Mouse (Mus musculus) liver, adult 2 months (tissue): ENCODE results near the gene Slc25a22. TPM values are rescaled to one million over a fixed set of nuclear protein-coding genes. Genes with fewer than 3 reads are reported as not detected.
A peak's percentile ranks its signal among the peaks of the same experiment; 100 is the strongest.

Experiments used
- DNase-seq: peaks from one replicate; pipeline ENCODE4 v3.0.0-alpha.2; 2011; ENCODE audit warnings: low read depth, low spot score; ENCODE audit errors: extremely low read depth
- H3K27ac ChIP-seq: fragments of 200-500 bp; replicated peaks from 2 replicates; pipeline ENCODE4 v1.5.1; 2012; ENCODE audit warnings: low read depth, mild to moderate bottlenecking, control low read depth, inconsistent platforms, low read length; ENCODE audit not compliant: insufficient read depth
- H3K27me3 ChIP-seq: fragments of 200-500 bp; 2 replicates; pipeline ENCODE4 v1.6.1; 2012; ENCODE audit warnings: mild to moderate bottlenecking, moderate library complexity, low read length, inconsistent platforms; ENCODE audit not compliant: control insufficient read depth, insufficient read depth
- H3K36me3 ChIP-seq: fragments of 200-500 bp; 2 replicates; pipeline ENCODE4 v1.6.1; 2012; ENCODE audit warnings: low read length, inconsistent platforms; ENCODE audit not compliant: control insufficient read depth, insufficient read depth
- H3K4me1 ChIP-seq: fragments of 200-500 bp; 2 replicates; pipeline ENCODE4 v1.6.1; 2011; ENCODE audit warnings: low read length; ENCODE audit not compliant: control insufficient read depth, insufficient read depth
- H3K4me3 ChIP-seq: fragments of 200-500 bp; 2 replicates; pipeline ENCODE4 v1.5.1; 2011; ENCODE audit warnings: low read depth, mild to moderate bottlenecking, control low read depth, low read length, moderate library complexity; ENCODE audit not compliant: insufficient read depth
- H3K79me2 ChIP-seq: fragments of 200-500 bp; 2 replicates; pipeline ENCODE4 v1.6.1; 2012; ENCODE audit warnings: inconsistent platforms, mild to moderate bottlenecking, low read length, moderate library complexity; ENCODE audit not compliant: control insufficient read depth, insufficient read depth
- H3K9ac ChIP-seq: fragments of 200-500 bp; 2 replicates; pipeline ENCODE4 v1.6.1; 2012; ENCODE audit warnings: low read depth, mild to moderate bottlenecking, control low read depth, inconsistent platforms, low read length
- CTCF ChIP-seq: fragments of 200-500 bp; IDR thresholded peaks from 2 replicates; pipeline ENCODE4 v1.5.1; 2011; ENCODE audit warnings: low read depth, low read length, control low read depth
- POLR2A ChIP-seq: fragments of 200-500 bp; IDR thresholded peaks from 2 replicates; pipeline ENCODE4 v1.6.1; 2011; ENCODE audit warnings: low read length, control low read depth; ENCODE audit not compliant: insufficient read depth; ENCODE audit errors: extremely low read depth
- WGBS: fragments of 180-500 bp; shearing (Covaris S2); methylation state at CpG from one replicate; pipeline ENCODE4 v1.1.7; 2018; 5-methylcytosine and 5-hydroxymethylcytosine counted together
- polyA plus RNA-seq: library from polyadenylated mRNA; depleted of rRNA; stranded (reverse); fragments of >200 nt; gene quantifications from 2 replicates; pipeline ENCODE4 v1.2.3, GENCODE M21; 2012
- total RNA-seq: library from RNA; depleted of rRNA; stranded (reverse); fragments of >200 nt; gene quantifications from 2 replicates; pipeline ENCODE4 v1.2.3, GENCODE M21; 2014

The Slc25a22 gene
- total and polyA plus RNA-seq, 2 experiments = 26.1 to 345 TPM

DNA sequence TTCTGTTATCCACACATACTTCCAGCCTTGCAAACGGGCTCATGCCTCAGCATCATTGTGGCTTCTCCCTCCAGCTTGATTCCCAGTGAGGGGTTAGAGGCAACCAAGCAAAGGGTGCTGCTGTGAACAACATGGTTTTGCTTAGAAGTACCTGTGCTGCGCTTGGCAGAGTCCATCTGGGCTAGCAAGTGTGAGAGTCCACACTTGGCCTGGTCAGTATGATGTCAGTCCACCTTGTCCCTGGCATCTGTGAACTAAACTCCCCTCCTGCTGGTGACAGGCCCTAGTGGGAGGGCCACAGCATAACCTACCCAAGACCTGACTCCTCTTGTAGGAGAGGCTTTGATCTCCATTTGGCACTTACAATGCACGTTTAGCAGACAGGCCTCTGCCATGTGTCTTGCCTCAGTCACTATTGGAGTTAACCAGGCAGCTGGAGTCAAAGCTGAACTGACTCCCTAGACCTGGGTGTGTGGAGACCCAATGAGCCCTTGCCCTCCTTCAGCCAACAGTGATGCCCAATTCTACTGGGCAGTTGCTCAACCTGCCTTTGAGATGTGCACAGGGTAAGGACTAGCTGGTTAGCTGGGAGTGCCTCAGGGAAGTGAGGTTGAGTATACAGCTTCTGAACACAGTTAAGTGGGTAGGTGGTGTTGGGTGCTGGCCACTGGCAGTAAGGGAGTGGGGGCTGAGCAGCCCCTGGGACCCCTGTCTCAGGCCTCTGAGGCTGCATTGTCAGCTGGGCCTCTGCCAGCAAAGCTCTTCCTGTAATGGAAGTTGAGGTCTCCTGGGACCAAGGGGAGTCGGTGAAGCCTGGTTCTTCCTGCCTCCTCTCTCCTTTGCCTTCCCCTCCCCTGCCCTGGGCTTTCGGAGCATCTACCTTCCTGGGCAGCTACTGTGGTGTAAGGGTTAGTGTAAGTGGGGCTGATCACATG, 46.8 kb upstream of the Slc25a22 start:
- H3K27ac ChIP-seq = no peak overlapping the region
- no peak for DNase-seq
- TF ChIP-seq POLR2A (no peak), CTCF (no peak)
- H3K36me3 ChIP-seq = peaks cover 10% of the 10 kb centered on the region
- H3K4me3 ChIP-seq = no peak overlapping the region
- H3K9ac ChIP-seq = no peak overlapping the region
- peaks cover 18% of the 10 kb centered on the region for H3K79me2 ChIP-seq
- no peaks in the 10 kb centered on the region for H3K27me3 ChIP-seq
- peaks cover 10% of the 10 kb centered on the region for H3K4me1 ChIP-seq
- WGBS = 88% methylated on average over 5 of the region's 5 CpGs

DNA sequence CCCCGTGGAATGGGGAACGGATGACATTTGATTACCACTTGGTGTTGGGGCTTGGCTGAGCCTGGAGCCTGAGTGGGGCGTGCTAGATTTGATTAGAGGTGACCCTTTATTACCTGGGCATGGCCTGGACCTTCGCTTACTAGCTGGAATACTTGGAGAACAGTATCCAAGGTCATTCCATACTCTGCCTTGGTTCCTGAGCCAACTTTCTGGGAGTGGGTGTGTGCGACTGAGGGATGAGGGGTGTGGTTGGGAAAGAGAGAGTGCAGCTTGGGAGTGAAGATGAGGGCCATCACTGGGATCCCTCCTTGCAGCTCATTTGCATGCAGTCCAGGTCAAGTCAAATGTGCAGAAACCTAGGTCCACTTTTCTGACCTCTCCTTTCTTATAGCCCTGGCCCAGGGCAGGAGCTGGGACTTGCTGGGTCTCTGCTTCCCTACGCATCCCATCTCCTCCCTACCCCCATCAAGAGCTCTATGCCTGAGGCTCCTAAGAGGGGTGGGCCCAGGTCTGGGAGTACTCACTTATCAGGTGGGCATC, 45.5 kb upstream of the Slc25a22 start:
- Histone ChIP-seq H3K79me2 (peaks cover 19% of the 10 kb centered on the region), H3K9ac (no peak overlapping the region), H3K36me3 (peaks cover 10% of the 10 kb centered on the region), H3K27ac (no peak overlapping the region), H3K4me3 (no peak overlapping the region), H3K4me1 (peaks cover 10% of the 10 kb centered on the region), H3K27me3 (no peaks in the 10 kb centered on the region)
- no peak for DNase-seq
- TF ChIP-seq CTCF (no peak), POLR2A (no peak)
- WGBS = 81% methylated on average over 6 of the region's 6 CpGs

GRCm38 (mm10) chr7:141482531-141483024, 44.9 kb upstream of the Slc25a22 start:
- H3K27me3 ChIP-seq = no peaks in the 10 kb centered on the region
- no peak overlapping the region for H3K9ac ChIP-seq
- H3K4me3 ChIP-seq = no peak overlapping the region
- peaks cover 25% of the 10 kb centered on the region for H3K79me2 ChIP-seq
- no peak for TF ChIP-seq CTCF
- TF ChIP-seq POLR2A = no peak
- H3K4me1 ChIP-seq = peaks cover 13% of the 10 kb centered on the region
- no peak for DNase-seq
- peaks cover 10% of the 10 kb centered on the region for H3K36me3 ChIP-seq
- WGBS = 79% methylated on average over 11 of the region's 11 CpGs
- H3K27ac ChIP-seq = no peak overlapping the region

DNA sequence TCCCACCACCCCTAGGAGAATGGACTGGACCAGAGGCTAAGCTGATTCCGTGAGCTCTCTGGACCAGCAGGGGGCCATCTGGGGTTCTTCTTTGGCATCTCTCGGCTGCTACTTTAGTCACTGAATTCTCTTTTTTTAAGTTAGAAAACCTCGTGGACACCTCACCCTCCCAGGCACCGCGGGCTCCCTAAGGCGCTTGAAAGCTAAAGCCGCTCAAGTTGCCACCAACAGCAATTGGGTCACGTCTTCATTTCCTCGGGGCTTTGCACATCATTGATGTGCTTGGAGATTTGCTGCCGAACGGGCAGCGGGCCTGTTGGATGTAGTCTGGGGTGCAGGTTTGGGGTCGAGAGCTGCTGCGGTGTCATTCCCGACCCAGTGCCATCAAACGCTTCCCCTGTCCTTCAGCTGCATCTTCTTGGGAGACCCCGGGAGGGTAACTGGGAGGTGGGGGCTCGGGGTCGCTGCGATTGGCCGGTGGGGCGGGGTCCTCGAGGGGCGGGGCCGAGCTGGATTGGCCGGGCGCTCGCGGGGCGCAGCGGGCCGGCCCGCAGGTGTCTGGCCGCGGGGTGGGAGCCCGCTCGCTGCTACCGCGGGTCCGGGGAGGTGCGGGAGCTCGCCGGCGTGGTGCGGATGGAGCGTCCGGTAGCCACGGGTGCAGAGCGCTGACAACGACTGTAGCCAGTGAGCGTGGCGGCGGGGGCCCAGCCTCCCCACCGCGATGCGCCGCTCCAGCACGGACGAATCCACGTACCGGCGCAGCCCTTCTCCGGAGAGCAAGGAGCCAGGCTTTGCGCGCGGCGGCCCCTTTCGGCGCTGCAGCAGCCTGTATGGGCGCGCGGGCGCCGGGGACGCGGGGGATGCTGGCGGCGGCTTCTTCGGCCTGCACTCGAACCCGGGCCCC, 44.1 kb upstream of the Slc25a22 start:
- Histone ChIP-seq H3K79me2 (peaks cover 29% of the 10 kb centered on the region), H3K4me1 (peaks cover 18% of the 10 kb centered on the region), H3K27ac (no peak overlapping the region), H3K27me3 (no peaks in the 10 kb centered on the region), H3K9ac (peak overlapping the region; percentile 30), H3K36me3 (peaks cover 8% of the 10 kb centered on the region), H3K4me3 (peak overlapping the region; percentile 30; the same call in 1 of the 2 replicates)
- WGBS = 20% methylated on average over 81 of the region's 81 CpGs
- DNase-seq = no peak
- TF ChIP-seq CTCF (peak; percentile 33; the same call in 1 of the 2 replicates), POLR2A (no peak)

- H3K9ac ChIP-seq = no peak overlapping the region
- TF ChIP-seq POLR2A (no peak), CTCF (peak; percentile 99)
- peaks cover 18% of the 10 kb centered on the region for H3K4me1 ChIP-seq
- H3K36me3 ChIP-seq = peaks cover 3% of the 10 kb centered on the region; the same call in 1 of the 2 replicates
- WGBS = 20% methylated on average over 10 of the region's 10 CpGs
- DNase-seq = peak; percentile 61
- H3K27ac ChIP-seq = no peak overlapping the region
- H3K79me2 ChIP-seq = peaks cover 29% of the 10 kb centered on the region
- H3K27me3 ChIP-seq = no peaks in the 10 kb centered on the region
- H3K4me3 ChIP-seq = no peak overlapping the region
Observed at GRCm38 (mm10) chr7:141480842-141481497, 43.3 kb upstream of the Slc25a22 start.
